Mouse (Mus musculus) stomach, postnatal 0 days (tissue): ENCODE data around the gene Mtus2.

Source experiments
- CTCF ChIP-seq: IDR thresholded peaks from 2 replicates; pipeline ENCODE4 v1.5.1; 2016; ENCODE audit warnings: antibody characterized with exemption, low read depth, mild to moderate bottlenecking, moderate library complexity
- EP300 ChIP-seq: optimal IDR thresholded peaks from 2 replicates; pipeline ENCODE3; 2016; ENCODE audit warnings: antibody characterized with exemption

DNA sequence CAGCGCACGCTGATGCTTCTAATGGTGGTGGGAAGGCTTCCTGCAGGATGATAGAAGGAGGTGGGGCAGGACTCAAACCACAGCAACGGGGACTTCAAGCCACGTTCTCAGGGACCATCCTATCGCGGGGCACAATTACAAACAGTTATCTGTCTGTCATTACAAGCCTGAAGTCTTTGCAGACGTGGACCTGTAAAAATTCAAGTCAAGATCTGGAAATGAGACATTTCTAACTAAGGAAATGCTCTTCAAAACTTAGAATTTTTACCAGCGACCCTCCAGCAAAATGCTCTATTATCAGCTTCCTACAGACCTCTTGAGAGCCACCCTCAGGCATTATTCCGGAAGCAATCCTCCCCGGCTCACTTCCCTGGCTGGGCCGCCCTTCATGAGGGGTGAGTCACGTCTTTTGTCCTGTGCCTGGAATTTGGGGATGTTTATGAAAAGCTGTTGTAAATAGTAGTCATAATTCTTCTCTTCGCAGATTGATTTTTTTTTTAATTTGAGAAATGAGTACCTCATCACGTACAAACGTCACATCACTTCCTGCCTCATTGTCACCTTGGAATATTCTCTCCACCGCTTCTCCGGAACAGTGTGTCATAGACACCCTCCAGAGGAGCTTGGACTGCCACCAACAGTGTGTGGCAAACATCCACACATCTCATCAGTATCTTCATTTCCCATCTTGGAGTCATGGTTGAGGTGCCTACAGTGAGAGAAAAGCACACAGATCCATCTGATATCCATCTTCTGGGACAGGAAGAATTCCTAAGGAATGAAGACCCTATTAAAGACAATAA is 38.9 kb upstream of the Mtus2 start:
- TF ChIP-seq CTCF (no peak), EP300 (no peak)
